Mouse (Mus musculus): ENCODE results near the gene Arhgap44. TPM values are rescaled to one million over a fixed set of nuclear protein-coding genes. Genes with fewer than 3 reads are reported as not detected.
A peak's percentile ranks its signal among the peaks of the same experiment; 100 is the strongest.

Arhgap44 gene
- total and polyA plus RNA-seq, 2 experiments from 2014 or later: 23.0 to 40.7 TPM

DNA sequence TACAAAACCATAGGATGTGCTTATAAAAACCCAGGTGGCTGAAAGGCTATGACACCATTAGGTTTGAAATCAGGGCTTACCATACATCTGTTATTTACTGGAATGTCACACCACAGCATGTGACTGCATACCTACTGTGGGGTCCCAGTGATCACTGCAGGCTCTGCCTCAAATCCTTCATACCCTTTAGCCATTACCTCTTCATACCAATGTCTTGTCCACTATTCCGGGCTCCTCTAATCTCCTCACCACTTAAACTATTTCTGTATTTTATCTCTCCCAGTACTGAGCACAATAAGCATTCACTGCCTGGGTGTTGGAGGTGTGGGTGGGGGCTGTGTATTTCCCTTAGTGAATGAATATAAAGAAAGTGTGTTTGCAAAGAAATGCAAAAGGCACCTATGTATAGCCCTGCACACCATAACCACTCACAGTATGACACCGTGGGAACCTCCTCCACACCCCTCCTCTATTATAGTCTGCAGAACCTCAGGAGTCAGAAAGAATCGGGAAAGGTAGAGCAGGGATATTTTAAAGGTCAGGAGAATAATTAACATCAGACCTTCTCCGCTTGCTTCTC lies 19.8 kb downstream of the Arhgap44 start:
- Histone ChIP-seq H3K9ac (replicated peaks; ENCODE audit: low read length) (no peak overlapping the region), H3K27me3 (ENCODE audit: insufficient read depth, low read length) (no peaks in the 10 kb centered on the region), H3K4me3 (ENCODE audit: low read length) (no peak overlapping the region), H3K27ac (no peak overlapping the region), H3K9me3 (ENCODE audit: low read length) (no peaks in the 10 kb centered on the region), H3K36me3 (ENCODE audit: insufficient read depth, low read length) (no peaks in the 10 kb centered on the region), H3K4me1 (ENCODE audit: insufficient read depth, low read length) (no peaks in the 10 kb centered on the region), H3K4me2 (ENCODE audit: low read depth, low read length) (no peak overlapping the region)
- WGBS: 72% methylated on average over 4 of the region's 4 CpGs
- TF ChIP-seq CTCF (IDR thresholded peaks at IDR 0.05; ENCODE audit: low read depth): no peak
- ATAC-seq (no peak), DNase-seq (ENCODE audit: low spot score) (no peak)

DNA sequence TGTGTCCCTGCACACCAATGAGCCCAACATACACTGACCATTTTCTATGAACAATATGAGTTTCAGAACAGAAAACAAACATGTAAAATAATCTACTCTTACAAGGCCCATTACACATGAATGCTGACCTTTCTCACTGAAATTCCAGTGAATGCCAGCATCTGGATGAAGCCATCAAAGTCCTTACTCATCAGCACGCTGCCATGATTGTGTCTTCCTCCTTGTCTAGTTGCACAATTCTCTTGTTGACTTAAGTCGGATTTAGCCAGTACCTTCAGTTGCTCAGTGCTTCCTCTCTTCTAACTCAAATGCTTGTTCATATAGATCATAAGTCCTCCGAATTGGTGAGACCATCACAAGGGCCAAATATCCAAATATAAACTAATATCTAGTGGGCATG lies 23.7 kb downstream of the Arhgap44 start:
- Histone ChIP-seq H3K9ac (replicated peaks; ENCODE audit: low read length) (no peak overlapping the region), H3K9me3 (ENCODE audit: low read length) (no peaks in the 10 kb centered on the region), H3K27ac (no peak overlapping the region), H3K27me3 (ENCODE audit: insufficient read depth, low read length) (no peaks in the 10 kb centered on the region), H3K4me3 (ENCODE audit: low read length) (no peak overlapping the region), H3K4me1 (ENCODE audit: insufficient read depth, low read length) (no peaks in the 10 kb centered on the region), H3K36me3 (ENCODE audit: insufficient read depth, low read length) (no peaks in the 10 kb centered on the region), H3K4me2 (ENCODE audit: low read depth, low read length) (no peak overlapping the region)
- WGBS: 86% methylated on average over 3 of the region's 3 CpGs
- DNase-seq (ENCODE audit: low spot score): no peak
- no peak for TF ChIP-seq CTCF (IDR thresholded peaks at IDR 0.05; ENCODE audit: low read depth)
- ATAC-seq: no peak

DNA sequence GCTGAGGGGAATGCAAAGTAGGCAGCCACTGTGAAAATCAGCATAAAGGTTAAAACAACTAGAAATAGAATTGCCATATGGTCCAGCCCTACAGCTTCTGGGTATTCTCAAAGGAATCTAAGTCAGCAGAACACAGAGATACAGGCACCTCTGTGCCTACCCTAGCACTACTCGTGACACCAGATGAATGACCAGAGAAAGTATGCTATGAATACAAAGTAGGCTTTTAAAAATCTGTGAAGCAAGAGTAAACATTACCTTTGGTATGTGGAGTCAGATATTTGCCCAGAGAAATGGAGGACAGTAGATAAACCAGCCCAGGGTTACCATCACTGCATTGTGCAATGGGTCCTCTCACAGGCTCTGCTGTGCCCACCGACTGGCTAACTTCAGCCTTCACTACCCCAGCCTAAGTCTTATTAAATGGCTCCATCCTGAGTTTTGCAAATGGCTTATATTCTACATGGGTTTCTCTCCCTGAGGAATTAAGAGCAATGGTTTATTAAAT lies 25.6 kb downstream of the Arhgap44 start:
- Histone ChIP-seq H3K36me3 (ENCODE audit: insufficient read depth, low read length) (no peaks in the 10 kb centered on the region), H3K9ac (replicated peaks; ENCODE audit: low read length) (no peak overlapping the region), H3K4me2 (ENCODE audit: low read depth, low read length) (no peak overlapping the region), H3K9me3 (ENCODE audit: low read length) (no peaks in the 10 kb centered on the region), H3K4me1 (ENCODE audit: insufficient read depth, low read length) (no peaks in the 10 kb centered on the region), H3K27me3 (ENCODE audit: insufficient read depth, low read length) (no peaks in the 10 kb centered on the region), H3K27ac (no peak overlapping the region), H3K4me3 (ENCODE audit: low read length) (no peak overlapping the region)
- WGBS: 74% methylated on average over 2 of the region's 2 CpGs
- TF ChIP-seq CTCF (IDR thresholded peaks at IDR 0.05; ENCODE audit: low read depth): no peak
- DNase-seq (ENCODE audit: low spot score) (no peak), ATAC-seq (no peak)

DNA sequence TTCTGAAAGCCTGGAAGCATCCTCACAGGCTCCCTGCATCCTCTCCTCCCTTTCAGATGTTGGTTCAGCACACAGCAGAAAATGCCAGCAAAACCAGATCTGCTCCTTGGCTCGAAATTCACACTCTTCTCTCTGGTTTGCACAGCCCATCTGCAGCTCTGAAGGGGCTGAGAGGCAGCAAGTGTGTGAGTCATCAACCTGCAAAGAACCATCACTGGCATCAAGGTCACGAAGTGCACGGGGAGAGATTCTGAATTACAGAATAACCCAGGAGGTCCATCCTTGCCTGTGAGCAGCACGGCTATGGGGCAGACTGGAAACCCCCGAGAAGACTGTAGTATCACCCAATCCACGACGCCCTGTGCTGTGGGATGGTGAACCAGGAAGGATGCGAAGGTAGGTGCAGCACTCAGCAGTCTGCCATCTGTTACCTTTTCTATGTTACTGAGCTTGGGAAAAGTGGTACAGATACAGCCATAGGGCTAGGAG lies 27.5 kb downstream of the Arhgap44 start:
- no peaks in the 10 kb centered on the region for H3K9me3 ChIP-seq (ENCODE audit: low read length)
- no peak for ATAC-seq
- TF ChIP-seq CTCF (IDR thresholded peaks at IDR 0.05; ENCODE audit: low read depth): no peak
- no peak for DNase-seq (ENCODE audit: low spot score)
- 78% methylated on average over 8 of the region's 8 CpGs for WGBS
- no peaks in the 10 kb centered on the region for H3K4me1 ChIP-seq (ENCODE audit: insufficient read depth, low read length)
- no peaks in the 10 kb centered on the region for H3K27me3 ChIP-seq (ENCODE audit: insufficient read depth, low read length)
- H3K27ac ChIP-seq: peak overlapping the region; percentile 22; the same call in 1 of the 2 replicates
- no peaks in the 10 kb centered on the region for H3K36me3 ChIP-seq (ENCODE audit: insufficient read depth, low read length)
- H3K9ac ChIP-seq (replicated peaks; ENCODE audit: low read length): no peak overlapping the region
- H3K4me3 ChIP-seq (ENCODE audit: low read length): no peak overlapping the region
- no peak overlapping the region for H3K4me2 ChIP-seq (ENCODE audit: low read depth, low read length)

DNA sequence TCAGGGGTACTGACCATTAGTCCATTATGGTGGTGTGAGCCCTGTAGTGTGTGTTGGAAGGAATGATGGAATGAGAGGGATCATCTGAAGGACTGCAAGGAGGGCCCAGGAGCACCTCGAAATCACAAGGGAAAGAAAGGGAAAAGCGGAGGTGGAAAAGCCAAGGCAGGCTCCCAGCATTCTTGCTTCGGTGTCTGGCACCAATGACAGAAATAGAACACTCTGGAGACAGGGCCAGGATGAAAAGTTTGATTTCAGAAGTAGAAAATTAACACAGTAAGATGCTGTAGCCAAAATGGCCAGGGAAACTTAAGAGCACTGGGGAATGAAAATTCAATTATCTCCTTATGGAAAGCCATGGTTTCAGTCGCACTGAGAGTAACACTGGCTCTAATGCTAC lies 29.1 kb downstream of the Arhgap44 start:
- Histone ChIP-seq H3K27ac (no peak overlapping the region), H3K36me3 (ENCODE audit: insufficient read depth, low read length) (no peaks in the 10 kb centered on the region), H3K27me3 (ENCODE audit: insufficient read depth, low read length) (no peaks in the 10 kb centered on the region), H3K4me1 (ENCODE audit: insufficient read depth, low read length) (no peaks in the 10 kb centered on the region), H3K9ac (replicated peaks; ENCODE audit: low read length) (no peak overlapping the region), H3K4me3 (ENCODE audit: low read length) (no peak overlapping the region), H3K9me3 (ENCODE audit: low read length) (no peaks in the 10 kb centered on the region), H3K4me2 (ENCODE audit: low read depth, low read length) (no peak overlapping the region)
- 86% methylated on average over 4 of the region's 4 CpGs for WGBS
- TF ChIP-seq CTCF (IDR thresholded peaks at IDR 0.05; ENCODE audit: low read depth): no peak
- DNase-seq (ENCODE audit: low spot score) (no peak), ATAC-seq (no peak)

DNA sequence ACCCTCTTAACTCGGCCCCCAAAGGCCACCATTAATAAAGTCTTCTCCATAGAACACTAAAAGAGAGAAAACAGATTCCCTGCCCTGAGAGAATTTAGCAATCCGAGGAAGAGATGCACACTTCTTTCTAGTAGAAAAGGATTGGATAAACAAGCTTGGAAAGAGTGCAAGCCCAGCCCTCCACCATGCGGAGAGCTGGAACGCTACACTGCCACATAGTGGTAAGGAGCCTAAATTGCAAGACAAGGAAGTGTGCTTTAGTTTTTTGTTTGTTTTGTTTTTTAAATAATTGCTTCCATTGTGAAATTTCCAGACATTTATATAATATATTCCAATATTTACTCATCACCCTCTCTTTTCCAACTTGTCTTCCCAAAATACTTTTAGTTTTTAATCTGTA lies 33.7 kb downstream of the Arhgap44 start:
- peak; percentile 39; the same call in 1 of the 2 replicates for TF ChIP-seq CTCF (IDR thresholded peaks at IDR 0.05; ENCODE audit: low read depth)
- 0 out of 2 replicates have a peak, but pooled peaks cover 7% of the 10 kb centered on the region for H3K4me1 ChIP-seq (ENCODE audit: insufficient read depth, low read length)
- no peaks in the 10 kb centered on the region for H3K9me3 ChIP-seq (ENCODE audit: low read length)
- WGBS: 90% methylated on average over 4 of the region's 4 CpGs
- H3K27ac ChIP-seq: no peak overlapping the region
- no peak overlapping the region for H3K4me2 ChIP-seq (ENCODE audit: low read depth, low read length)
- no peak overlapping the region for H3K9ac ChIP-seq (replicated peaks; ENCODE audit: low read length)
- DNase-seq (ENCODE audit: low spot score) (no peak), ATAC-seq (no peak)
- no peak overlapping the region for H3K4me3 ChIP-seq (ENCODE audit: low read length)
- no peaks in the 10 kb centered on the region for H3K27me3 ChIP-seq (ENCODE audit: insufficient read depth, low read length)
- no peaks in the 10 kb centered on the region for H3K36me3 ChIP-seq (ENCODE audit: insufficient read depth, low read length)

DNA sequence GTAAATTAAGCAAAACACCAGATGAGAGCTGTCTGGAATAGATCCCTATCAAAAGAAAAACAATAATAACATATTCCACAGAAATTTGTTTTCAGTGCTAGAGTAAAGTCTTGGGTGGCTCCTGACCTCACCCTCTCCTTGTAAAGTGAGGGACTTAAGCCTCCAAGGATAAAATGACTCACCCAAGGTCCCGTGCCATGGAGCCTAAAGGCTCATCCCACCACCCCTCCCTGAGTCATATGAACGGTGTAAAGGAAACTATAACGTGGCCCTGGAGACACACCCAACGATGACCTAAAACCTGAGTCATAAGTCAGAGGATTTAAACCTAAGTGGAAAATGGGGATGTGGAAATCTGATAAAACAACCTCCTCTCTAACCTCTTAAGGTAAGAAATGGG lies 34.1 kb downstream of the Arhgap44 start:
- no peak overlapping the region for H3K27ac ChIP-seq
- no peak for TF ChIP-seq CTCF (IDR thresholded peaks at IDR 0.05; ENCODE audit: low read depth)
- no peaks in the 10 kb centered on the region for H3K27me3 ChIP-seq (ENCODE audit: insufficient read depth, low read length)
- no peak overlapping the region for H3K4me2 ChIP-seq (ENCODE audit: low read depth, low read length)
- no peak overlapping the region for H3K9ac ChIP-seq (replicated peaks; ENCODE audit: low read length)
- H3K4me3 ChIP-seq (ENCODE audit: low read length): no peak overlapping the region
- ATAC-seq (no peak), DNase-seq (ENCODE audit: low spot score) (no peak)
- H3K4me1 ChIP-seq (ENCODE audit: insufficient read depth, low read length): 0 out of 2 replicates have a peak, but pooled peaks cover 7% of the 10 kb centered on the region
- H3K36me3 ChIP-seq (ENCODE audit: insufficient read depth, low read length): no peaks in the 10 kb centered on the region
- H3K9me3 ChIP-seq (ENCODE audit: low read length): no peaks in the 10 kb centered on the region
- WGBS: 73% methylated on average over 4 of the region's 4 CpGs

Measured in hindbrain, postnatal 0 days (tissue).